Mouse (Mus musculus) hindlimb bud, embryonic 11.5 days (tissue): ENCODE measurements around the gene Pus10.

Source experiments
- DNase-seq: peaks from one replicate; pipeline ENCODE4 v3.0.0-alpha.2; 2012; ENCODE audit warnings: low read depth, low spot score; ENCODE audit errors: extremely low spot score

The Pus10 gene

GRCm38 (mm10) chr11:23693286-23693685 lies 27.8 kb downstream of the Pus10 start:
- no peak for DNase-seq

- no peak for DNase-seq
These were observed 30.4 kb downstream of the Pus10 start for GRCm38 (mm10) chr11:23695847-23696246.

GRCm38 (mm10) chr11:23698526-23698925 lies 33.1 kb downstream of the Pus10 start:
- DNase-seq = no peak

- no peak for DNase-seq
These were observed 34.1 kb downstream of the Pus10 start for GRCm38 (mm10) chr11:23699414-23700095.

GRCm38 (mm10) chr11:23701831-23702230 lies 36.4 kb downstream of the Pus10 start:
- no peak for DNase-seq

GRCm38 (mm10) chr11:23704604-23705294 lies 39.3 kb downstream of the Pus10 start:
- no peak for DNase-seq

GRCm38 (mm10) chr11:23712299-23712698 lies 46.8 kb downstream of the Pus10 start:
- DNase-seq = no peak

GRCm38 (mm10) chr11:23718856-23719255 lies 53.4 kb downstream of the Pus10 start:
- DNase-seq = no peak

- no peak for DNase-seq
These were observed 54.4 kb downstream of the Pus10 start for GRCm38 (mm10) chr11:23719825-23720224.

- DNase-seq = no peak
These were observed 56.9 kb downstream of the Pus10 start for GRCm38 (mm10) chr11:23722326-23722725.

GRCm38 (mm10) chr11:23725850-23726249 lies 60.4 kb downstream of the Pus10 start:
- DNase-seq = no peak

GRCm38 (mm10) chr11:23726441-23726840 lies 61.0 kb downstream of the Pus10 start:
- no peak for DNase-seq

GRCm38 (mm10) chr11:23728186-23728585 lies 62.7 kb downstream of the Pus10 start:
- no peak for DNase-seq

- DNase-seq = no peak
These were observed 64.6 kb downstream of the Pus10 start for GRCm38 (mm10) chr11:23730120-23730519.

- no peak for DNase-seq
These were observed 67.4 kb downstream of the Pus10 start for GRCm38 (mm10) chr11:23732840-23733239.

GRCm38 (mm10) chr11:23734749-23735286 lies 69.3 kb downstream of the Pus10 start:
- no peak for DNase-seq

GRCm38 (mm10) chr11:23735820-23736470 lies 70.5 kb downstream of the Pus10 start:
- no peak for DNase-seq

GRCm38 (mm10) chr11:23740895-23741294 lies 75.4 kb downstream of the Pus10 start:
- no peak for DNase-seq

- DNase-seq = no peak
These were observed 75.9 kb downstream of the Pus10 start for GRCm38 (mm10) chr11:23741386-23741785.

GRCm38 (mm10) chr11:23744352-23744751 lies 78.9 kb downstream of the Pus10 start:
- DNase-seq = no peak

GRCm38 (mm10) chr11:23746102-23746501 lies 80.6 kb downstream of the Pus10 start:
- DNase-seq = no peak
